Mouse (Mus musculus): Measurements from ENCODE around the gene Htra2.

The Htra2 gene

DNA sequence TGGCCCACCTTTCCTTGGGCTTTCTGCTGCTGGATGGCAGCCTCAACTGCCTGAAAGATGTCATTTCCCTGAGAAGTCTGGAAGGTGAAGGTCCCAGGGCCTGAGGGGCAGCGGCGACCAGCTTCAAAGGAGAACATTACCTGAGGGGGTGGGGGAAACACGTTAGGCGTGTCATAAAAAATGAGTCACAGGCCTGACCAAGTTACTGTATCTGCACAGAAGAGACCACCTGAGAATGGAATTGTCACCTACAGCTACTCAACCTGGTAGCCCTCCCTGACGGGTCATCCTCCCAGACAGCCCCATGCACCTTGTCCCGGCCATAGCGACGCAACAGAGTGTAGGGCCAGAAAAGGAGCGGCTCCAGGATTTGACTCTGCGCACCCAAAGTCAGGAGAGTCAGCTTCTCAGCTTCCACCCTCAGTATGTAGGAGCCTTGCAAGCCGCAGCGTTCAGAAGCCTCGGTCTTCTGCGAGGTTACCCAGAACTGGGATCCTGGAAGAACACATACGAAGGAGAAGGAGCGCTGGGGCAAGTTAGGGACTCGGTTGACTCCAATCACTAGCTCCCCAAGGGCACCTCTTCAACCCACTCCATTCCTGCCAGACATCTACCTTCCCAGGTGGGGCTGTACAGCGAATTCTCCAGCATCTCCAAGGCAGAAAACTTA, 23.0 kb downstream of the Htra2 start:
- DNase-seq (ENCODE audit: low spot score), result no peak

DNA sequence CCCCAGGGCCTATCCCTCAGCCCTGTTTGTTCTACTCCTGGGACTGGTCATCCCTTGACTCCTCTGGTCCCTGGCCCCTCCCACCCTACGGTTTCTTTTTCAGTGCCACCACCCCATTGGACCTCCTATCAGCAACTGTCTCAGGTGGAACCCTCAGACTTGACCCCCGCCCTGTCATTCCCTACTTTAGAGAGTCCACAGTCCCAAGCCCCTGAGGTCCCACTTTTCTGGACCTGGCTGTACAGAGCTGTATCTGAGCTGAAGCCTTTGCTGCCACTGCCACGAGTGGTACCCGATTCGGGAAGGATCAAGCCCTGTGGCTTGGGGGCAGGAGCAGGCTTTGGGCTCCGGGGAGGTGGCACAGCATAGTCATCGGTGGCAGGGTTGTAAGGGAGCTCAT, 24.0 kb downstream of the Htra2 start:
- DNase-seq (ENCODE audit: low spot score), result no peak

DNA sequence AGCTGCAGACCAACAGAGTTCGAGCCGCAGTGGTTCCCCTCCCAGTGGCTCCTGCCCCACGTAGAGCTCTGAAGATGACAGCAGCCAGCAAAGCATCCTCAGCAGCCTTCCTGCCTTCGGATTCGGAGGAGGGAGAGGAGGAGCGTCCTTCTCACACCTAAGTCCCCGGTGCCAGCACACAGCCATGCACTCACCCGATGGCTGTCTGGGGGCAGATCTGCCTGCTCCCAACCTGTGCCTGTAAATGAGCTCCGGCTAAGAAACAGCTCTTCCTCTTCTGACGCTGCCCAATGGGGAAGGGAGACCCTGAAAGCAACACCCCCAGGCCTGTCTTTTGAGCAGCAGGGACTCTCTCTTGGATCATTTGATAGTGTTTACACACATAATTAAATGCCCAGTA, 25.3 kb downstream of the Htra2 start:
- no peak for DNase-seq (ENCODE audit: low spot score)

DNA sequence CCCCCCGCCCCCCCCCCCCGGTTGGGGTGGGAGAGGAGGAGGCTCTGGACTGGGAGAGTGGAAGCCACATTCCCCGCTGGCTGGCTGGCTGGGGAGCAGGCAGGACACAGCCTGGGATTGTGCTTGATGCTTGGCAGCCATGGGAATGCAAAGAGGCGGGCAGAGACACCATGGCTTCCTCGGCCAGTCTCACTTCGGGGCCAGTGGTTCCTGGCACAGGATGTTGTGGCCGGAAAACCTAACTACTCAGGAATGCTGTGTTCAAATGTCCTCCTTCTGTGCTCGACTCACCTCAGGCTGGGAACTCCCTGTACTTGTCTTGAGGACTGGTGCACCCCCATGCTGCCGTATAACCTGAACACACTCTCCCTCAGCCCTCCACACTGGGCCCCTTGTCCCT, 27.4 kb downstream of the Htra2 start:
- no peak for DNase-seq (ENCODE audit: low spot score)

DNA sequence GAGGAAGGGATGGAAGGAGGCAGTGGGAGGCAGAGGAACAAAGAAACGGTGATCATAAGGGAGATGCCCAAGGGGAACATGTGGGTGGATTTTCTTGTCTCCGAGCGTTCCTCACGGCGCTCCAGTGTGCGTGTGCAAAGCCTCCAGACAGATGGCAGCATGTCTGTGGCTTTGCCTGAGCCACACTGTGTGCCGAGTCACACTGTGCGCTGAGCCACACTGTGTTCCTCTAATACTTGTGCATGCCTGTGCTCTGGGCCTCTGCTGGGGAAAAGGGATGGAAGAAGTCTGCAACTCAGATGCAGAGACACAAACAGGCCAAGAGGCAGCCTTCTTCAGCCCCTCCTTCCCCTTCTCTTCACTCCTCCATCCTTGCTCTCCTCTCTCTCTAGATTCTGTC, 27.8 kb downstream of the Htra2 start:
- DNase-seq (ENCODE audit: low spot score), result no peak

DNA sequence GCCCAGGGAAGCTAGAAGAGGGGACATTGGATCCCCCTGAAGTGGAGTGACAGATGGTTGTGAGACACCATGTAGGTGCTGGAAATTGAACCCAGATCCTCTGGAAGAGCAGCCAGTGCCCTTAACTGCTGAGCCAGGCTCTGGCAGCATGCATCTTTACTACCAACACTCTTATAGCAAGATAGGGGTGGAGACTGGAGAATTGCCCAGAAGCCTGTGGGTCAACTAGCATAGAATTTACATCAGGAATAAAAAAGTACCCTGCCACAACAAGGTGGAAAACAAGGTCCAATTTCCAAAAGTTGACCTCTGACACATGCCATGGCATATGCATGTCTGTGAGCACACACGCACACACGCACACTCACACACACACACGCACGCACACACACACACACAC, 29.9 kb downstream of the Htra2 start:
- no peak for DNase-seq (ENCODE audit: low spot score)

DNA sequence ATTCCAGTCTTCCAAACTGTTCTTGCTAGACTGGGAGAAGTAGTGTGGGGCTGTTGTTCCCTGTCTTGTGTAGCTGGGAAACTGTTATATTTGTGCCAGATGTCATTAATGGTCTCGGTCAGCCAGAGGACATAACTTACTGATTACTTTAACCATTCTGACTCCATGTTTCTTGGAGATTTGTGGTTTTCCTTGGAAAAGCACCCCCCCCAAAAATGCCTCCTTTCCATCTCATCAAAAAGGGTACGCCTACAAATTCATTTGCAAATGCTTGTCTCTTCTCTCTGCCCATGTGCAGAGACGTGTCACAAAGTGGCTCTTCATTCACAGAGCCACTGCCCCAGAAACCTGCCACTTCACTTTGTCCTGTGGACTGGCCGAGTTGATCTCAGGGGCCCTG, 30.7 kb downstream of the Htra2 start:
- DNase-seq (ENCODE audit: low spot score), result no peak

DNA sequence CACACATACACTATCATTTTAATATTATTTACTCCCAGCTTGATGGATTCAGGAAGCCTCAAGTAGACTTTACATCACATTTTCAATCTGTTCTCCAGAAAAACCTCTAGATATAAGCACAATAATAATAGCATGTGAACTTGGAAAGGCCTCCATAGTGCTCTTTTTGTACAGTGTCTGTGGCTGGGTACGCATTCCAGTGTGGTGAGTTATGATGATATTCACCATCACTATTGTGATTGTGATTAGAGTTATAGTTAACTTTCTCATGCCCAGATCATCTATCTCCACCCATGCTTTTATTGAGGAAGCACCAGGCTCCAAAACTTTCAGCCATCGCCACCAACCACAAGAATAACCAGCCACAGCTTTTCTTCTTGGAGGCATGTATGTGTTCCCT, 31.3 kb downstream of the Htra2 start:
- no peak for DNase-seq (ENCODE audit: low spot score)

DNA sequence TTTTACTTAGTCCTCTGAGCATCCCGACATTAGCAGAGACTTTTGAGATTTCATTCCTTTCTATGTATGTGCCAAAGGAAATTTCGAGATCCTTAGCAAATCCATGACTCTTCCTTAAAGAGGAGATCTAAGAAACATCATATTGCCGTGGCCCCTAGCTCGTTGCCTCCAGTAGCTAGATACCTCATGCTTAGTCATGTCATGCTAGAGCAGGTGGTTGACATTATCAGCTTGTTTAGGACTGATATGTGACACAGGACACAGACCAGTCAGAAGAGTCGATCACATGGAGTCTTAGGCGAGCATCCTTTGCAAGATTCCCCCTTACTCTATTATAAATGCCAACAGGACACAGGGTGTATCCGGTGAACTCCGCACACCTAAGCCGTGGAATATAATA, 32.1 kb downstream of the Htra2 start:
- DNase-seq (ENCODE audit: low spot score), result no peak

DNA sequence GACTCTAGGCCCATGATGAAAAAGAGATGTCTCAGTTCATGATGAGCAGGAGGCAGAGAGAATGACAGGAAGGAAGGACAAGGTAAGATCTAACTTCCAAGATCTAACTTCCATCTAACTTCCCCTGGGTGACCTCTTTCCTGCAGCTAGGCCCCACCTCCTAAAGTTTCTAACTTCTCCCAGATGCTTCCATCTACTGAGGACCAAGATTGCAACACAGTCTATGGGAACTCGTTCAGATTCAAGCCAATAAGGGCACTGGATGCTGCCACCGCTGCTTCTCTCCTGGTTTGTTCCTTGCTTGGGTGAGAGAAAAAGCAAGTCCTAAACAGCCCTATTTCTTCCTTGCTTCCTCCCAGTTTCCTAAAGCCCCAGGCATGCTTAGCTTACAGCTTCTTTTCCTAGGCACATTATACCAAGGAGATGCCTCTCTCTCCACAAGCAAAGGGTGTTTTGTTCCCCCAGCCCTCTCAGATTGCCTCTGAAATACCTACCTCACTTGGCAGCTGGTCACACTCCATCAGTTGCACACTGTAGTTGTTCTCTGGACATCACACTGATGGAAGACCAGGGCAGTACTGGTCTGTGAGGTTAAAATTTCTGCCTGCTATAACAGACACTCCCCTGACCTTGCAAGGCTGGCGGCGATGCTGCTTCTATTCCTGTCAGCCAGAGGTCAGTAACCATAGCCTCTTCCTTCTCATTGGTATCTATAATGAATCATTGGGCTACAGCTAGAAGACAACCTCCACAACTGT, 34.1 kb downstream of the Htra2 start:
- DNase-seq (ENCODE audit: low spot score), result no peak

DNA sequence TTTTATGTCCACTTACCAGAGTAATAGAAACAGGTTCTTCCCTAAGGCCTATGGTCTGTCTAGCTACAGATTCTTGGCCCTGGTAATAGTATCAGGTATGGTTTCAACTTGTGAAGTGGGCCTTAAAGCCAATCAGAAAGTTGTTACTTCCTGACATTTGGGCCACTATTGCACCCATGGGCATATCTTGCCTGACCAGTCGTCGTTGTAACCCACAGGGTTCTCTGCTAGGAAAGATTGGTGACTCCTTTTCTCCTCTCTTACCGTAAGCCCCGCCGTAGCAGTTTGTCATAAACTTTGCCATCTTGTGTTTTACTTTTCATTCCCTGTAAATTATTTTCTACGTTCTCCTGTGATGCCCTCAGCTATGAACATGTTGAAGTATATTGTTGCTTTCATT, 35.0 kb downstream of the Htra2 start:
- DNase-seq (ENCODE audit: low spot score), result no peak

DNA sequence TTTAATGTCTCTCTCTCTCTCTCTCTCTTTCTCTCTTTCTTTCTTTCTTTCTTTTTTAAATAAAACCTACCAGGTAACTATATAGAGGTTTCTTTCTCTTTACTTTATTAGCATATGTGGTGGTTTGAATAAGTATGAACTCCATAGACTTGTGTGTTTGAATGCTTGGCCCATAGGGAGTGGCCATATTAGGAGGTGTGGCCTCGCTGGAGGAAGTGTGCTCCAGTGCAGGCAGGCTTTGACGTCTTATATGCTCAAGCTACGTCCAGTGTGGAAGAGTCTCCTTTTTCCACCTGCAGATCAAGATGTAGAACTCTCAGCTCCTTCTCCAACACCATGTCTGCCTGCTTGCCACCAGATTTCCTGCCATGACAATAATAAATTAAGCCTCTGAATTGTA, 36.0 kb downstream of the Htra2 start:
- DNase-seq (ENCODE audit: low spot score), result no peak

DNA sequence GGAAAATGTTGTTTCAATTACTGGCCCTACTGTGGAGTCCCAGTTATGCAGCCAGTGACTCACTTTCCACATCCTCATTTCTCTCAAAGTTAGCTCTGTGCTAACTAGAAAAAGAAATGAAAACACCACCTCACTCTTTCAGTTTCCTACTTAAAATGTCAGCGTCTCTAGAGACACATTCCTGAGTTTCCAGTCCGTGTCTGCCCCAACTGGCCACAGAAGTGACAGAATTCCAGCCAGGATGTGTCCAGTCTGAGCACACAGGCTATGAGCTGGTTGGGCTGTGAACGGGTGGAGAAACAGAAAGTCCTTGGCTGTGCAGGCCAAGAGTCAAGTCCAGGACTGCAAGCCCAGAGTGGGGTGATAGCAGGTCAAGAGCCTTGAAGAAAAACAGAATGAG, 37.9 kb downstream of the Htra2 start:
- DNase-seq (ENCODE audit: low spot score), result no peak

DNA sequence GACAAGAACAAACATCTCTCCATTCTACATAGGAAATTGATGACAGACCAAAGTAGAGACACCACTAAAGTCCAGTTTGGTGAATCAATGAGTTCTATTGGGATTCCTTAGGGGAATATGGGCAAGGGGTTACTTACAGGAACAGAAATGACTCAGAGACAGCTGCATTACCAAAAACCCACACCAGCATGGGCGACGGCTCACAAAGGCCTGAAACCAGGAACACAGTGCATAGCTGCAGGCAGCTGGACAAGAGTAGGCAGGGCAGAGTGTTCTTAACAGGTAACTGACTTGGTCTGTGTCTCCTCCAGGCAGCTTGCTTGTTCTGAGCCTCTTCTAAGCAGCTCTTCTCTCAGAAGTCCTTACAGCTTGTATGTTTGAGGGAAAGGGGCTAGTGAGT, 39.3 kb downstream of the Htra2 start:
- no peak for DNase-seq (ENCODE audit: low spot score)

DNA sequence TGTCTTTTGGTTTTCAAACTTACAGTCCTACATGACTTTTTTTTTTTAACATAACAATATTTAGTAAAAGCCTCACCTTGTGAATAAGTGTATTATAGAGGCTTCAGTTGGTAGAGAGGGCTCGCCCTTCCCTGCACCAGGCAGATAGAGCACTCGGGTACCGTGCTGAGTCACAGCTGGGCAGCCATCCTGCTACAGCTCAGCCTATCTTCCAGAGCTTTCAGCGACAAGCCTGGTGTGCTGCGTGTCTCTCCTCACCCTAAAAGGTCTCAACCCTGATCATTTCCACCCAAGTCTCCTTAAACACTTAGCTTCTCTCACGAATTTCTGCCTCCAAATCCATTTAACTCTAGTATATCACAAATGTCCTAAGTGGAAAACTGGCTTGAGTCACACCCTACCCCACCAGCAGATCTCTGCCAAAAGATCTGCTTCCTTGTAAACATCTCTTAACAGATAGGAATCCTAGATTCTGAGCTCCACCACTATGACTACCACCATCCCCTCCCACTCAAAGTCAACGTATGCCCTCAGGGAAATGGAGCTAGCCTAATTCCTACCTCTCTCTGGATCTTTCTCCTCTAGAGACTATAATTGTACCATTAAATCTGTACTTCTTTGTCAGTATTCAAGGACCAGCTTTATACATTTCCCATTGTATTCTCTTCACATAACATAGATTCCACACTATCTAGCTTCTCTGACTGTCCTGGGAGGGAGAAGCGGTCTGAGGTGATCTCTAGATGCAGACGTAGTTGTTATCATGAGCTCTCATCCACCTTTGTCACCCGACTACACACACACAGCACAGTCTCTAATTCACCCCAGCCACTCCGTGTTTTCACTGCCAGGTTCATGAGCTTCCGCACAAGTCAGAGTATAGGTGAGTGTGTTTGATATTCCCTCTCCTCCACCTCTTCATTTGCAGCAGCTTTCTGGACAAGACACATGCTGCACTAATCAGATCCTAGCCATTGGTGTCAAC, 40.3 kb downstream of the Htra2 start:
- no peak for DNase-seq (ENCODE audit: low spot score)

DNA sequence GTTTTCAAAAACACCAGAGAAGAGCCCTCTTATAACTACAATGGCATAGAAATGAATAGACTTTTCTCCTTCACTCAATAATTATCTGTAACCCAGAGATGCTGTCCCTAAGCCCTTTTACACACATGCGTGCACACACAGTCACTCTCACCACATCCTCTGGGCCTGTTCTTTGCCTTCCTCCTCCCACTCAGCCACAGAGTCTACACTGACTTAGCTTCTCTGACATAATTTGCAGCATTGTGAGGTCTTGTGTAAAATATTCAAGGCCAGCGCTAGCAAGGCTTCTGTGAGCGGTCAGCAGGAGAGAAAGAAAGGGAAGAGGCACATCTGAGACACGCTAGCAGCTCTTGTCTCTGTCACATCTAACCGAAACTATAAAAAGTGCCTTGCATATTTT, 41.6 kb downstream of the Htra2 start:
- no peak for DNase-seq (ENCODE audit: low spot score)

DNA sequence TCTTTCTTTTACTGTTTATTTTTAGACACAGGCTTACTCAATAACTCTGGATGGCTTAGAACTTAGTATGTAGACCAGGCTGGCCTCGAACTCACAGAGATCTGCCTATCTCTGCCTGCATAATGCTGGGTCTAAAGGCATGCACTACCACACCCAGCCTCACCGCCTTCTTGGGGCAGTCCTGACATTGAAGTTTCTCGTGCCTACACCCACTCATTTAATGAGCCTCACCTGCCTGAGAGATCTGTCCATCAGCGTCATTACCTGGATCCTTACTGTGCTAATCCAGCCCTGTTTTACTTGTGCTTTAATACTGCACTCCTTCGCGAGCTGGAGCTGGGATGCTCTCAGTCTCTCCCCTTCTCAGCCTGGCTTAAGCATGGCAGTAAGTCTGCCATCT, 43.3 kb downstream of the Htra2 start:
- no peak for DNase-seq (ENCODE audit: low spot score)

DNA sequence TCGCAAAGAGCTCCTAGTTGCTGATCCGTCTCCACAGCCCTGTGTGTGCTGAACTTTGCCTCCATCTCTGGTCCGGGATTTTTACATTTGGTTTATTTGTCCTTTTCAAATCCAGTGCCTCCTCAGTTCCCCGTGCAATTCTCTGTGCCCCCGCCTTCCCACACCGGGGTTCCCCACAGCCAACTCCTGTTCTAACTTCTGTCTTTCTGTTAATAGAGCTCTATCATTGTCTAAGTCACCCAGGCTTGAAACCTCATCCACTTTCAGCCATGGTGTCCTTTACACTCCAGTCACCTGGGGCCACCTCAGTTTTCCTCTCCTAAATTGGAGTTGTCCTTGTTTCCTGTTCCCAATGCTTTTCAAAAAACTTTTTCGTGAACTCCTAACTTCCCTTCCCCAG, 43.8 kb downstream of the Htra2 start:
- DNase-seq (ENCODE audit: low spot score), result no peak

DNA sequence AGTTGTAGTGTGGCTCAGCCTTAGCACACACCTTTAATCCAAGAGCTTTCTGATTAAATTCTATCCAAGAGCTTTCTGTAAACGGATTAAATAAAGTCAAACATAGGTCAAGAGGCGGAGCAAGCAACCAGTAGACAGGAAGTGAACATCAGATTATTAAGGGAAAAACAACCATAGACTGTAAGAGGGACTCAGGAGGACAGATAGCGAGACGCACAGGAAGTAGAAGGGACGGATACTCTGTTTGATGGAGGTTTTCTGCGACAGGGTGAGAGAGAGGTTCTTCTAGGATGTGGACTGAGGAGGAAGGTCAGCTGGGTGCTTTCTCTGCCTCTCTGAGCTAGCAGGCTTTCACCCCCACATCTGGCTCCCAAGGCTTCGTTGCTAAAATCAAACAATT, 45.1 kb downstream of the Htra2 start:
- DNase-seq (ENCODE audit: low spot score), result no peak

DNA sequence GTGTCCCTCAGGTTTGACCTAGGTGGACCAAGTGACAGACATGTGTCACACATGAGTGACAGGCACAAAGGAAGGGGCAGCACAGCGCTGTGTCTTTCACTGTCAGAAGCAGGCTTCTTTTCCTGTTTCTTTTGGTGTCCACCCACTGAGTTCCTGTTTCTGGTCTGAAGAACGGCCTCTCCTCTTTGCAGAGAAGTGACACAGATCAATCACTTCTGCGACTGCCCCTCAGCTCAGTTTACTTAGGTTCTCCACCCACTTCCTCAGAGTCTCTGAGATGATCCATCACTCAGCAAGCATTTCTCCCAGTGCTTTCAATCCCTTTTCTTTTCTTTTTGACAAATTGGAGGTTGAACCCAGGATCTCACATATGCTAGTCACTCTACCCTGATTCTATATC, 46.4 kb downstream of the Htra2 start:
- no peak for DNase-seq (ENCODE audit: low spot score)

DNA sequence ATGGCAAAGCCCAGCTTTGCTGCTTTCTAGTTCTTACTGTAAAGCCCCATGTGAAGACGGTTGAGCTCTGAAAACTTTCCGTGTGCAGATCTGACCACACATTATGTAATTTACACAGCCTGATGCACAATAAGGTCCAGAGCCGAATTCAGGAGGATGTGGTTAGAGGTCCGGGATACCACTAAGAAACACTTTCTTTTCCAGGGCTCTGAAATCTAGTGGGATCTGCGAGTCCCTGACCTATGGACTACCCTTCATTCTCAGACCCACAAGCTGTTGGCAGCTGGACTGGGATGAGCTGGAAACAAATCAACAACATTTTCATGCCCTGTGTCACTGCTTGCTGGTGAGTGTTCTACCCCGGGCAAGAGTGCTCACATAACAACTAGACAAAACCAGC, 49.0 kb downstream of the Htra2 start:
- DNase-seq (ENCODE audit: low spot score), result no peak

DNA sequence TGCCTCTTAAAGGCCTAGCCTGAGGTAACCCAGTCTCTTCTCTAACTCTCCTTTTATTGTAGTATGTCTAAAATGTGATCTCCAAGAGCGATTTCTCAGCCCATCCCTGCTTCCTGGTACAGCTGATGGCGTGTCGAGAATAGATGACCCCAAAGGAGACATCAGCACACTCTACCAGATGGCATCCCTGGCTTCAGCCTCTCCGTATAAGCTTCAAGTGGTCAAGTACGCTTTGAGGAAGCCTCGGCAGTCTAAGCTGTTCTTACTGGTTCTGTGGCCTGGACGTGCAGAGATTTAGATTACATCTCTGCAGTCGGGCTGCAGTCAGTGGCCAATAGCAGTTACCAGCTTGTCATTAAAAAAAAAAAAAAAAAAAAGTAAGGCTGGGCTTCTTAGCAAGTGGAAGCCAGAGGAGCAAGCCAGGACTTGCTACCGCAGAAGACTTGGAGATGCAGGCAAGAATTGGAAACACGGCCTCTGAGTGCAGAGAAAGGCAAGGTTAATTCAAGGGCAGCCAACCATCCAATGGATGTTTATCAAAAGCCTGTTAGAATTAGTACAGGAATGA, 49.5 kb downstream of the Htra2 start:
- no peak for DNase-seq (ENCODE audit: low spot score)

DNA sequence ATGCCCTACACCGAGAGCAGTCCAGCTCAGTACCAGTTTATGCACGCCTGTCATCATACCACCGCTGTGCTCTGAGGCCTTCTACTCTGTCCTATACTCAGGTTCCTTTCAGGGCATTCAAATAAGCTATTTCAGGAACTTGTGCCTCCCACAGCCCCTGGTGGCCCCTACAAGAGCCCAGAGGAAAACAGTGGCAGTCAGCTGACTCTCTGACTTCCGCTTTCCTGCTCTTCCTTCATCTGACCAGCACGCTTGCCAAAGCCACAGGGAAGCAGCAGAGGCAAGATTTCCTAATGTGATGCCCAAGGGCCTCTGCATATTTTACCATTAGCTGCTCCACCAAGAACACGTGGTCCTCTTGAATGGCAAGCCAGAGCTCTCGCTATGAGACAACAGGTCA, 50.2 kb downstream of the Htra2 start:
- no peak for DNase-seq (ENCODE audit: low spot score)
